Mouse (Mus musculus): ENCODE results near the gene D10Jhu81e.

- TF ChIP-seq EP300 (IDR thresholded peaks at IDR 0.05; ENCODE audit: low read depth in 1 of 2, low read length in 2 of 2) (no peak), CTCF (IDR thresholded peaks at IDR 0.05 in 2 of 3, conservative IDR thresholded peaks at IDR 0.05 in 1 of 3; ENCODE audit: control insufficient read depth in 1 of 3, insufficient read depth in 1 of 3, low read depth in 2 of 3, low read length in 3 of 3, poor library complexity in 1 of 3, severe bottlenecking in 1 of 3) (no peak), RAD21 (IDR thresholded peaks at IDR 0.05; ENCODE audit: low read depth, low read length) (no peak), GATA1 (IDR thresholded peaks at IDR 0.05; ENCODE audit: low read depth, low read length) (no peak), SMC3 (IDR thresholded peaks at IDR 0.05; ENCODE audit: low read depth, low read length) (no peak), USF1 (IDR thresholded peaks at IDR 0.05; ENCODE audit: low read depth, low read length) (no peak), MEF2A (IDR thresholded peaks at IDR 0.05; ENCODE audit: extremely low read depth, insufficient replicate concordance, low read depth, low read length, poor library complexity, severe bottlenecking) (no peak), ZKSCAN1 (IDR thresholded peaks at IDR 0.05; ENCODE audit: low read depth, low read length) (no peak), ETS1 (IDR thresholded peaks at IDR 0.05; ENCODE audit: low read depth, low read length) (no peak), RCOR1 (IDR thresholded peaks at IDR 0.05; ENCODE audit: low read depth, low read length) (no peak), UBTF (IDR thresholded peaks at IDR 0.05; ENCODE audit: borderline replicate concordance, insufficient read depth, low read depth, low read length) (no peak)
Measured at GRCm38 (mm10) chr10:78126311-78126710, 43.3 kb downstream of the D10Jhu81e start.
